Mouse (Mus musculus): ENCODE measurements around the gene Fyco1.
"Not testable (repeated sequence)": the region's sequence is repeated elsewhere in the genome, so short reads cannot be mapped to it uniquely, and the experiment has no call there.

Fyco1 gene

DNA sequence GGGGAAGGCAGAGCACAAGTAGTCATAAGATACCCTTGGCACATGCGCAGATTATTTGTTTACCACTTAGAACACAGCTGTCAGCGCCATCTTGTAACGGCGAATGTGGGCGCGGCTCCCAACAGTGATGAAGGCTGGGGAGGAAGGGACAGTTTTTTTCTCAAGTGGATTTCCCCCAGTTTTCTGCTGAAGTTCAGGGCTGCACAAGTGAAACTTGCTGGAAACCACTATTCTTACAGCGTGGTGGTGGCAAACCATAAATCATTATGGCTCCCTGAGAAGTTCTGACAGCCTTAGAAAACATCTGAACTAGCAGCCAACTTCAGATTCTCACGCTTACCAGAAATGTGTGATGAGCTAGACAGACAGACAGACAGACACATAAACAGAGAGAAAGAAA is 102.0 kb downstream of the Fyco1 start:
- not testable (repeated sequence) for DNase-seq (ENCODE audit: low spot score in 2 of 2)

DNA sequence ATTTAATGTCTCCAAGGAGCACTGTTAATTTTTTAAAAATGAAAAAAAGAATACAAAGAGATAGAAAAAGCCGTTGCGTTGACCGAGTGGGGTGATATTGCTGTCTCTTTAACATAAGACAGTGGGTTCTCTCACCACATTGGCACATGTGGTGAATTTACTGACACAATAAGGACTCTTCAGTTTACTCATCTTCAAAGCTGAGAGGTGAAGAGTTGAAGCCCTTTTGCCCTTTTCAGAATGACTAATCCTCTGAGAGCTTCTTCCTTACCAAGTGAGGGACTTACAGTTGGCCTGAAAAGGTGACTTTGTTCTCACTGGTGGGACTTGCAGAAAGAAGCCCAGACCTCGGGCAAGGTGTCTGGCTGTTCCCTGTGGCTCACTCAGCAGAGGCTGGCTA is 110.9 kb downstream of the Fyco1 start:
- DNase-seq (ENCODE audit: low spot score in 2 of 2), result no peak

All from heart, adult 9 months (tissue).